Mouse (Mus musculus) embryonic facial prominence, embryonic 14.5 days (tissue): Measurements from ENCODE around the gene Zfr2. TPM values are rescaled to one million over a fixed set of nuclear protein-coding genes. Genes with fewer than 3 reads are reported as not detected.

ENCODE experiments used
- ATAC-seq: fragments of 200-750 bp; cut with Nextera tagmentation; 2 replicates; pipeline ENCODE4 v1.8.0; 2017; ENCODE audit warnings: low read depth, moderate number of reproducible peaks, moderate TSS enrichment
- DNase-seq: peaks from one replicate; pipeline ENCODE4 v3.0.0-alpha.2; 2015; ENCODE audit warnings: low spot score
- H3K27ac ChIP-seq: fragments of 300-500 bp; sonication (generic); replicated peaks from 2 replicates; pipeline ENCODE4 v1.5.1; 2014; ENCODE audit warnings: low read depth, mild to moderate bottlenecking, low read length, moderate library complexity
- H3K27me3 ChIP-seq: fragments of 300-500 bp; sonication (generic); replicated peaks from 2 replicates; pipeline ENCODE4 v1.6.1; 2014; ENCODE audit warnings: low read length; ENCODE audit not compliant: control insufficient read depth, insufficient read depth
- H3K36me3 ChIP-seq: fragments of 300-500 bp; sonication (generic); 2 replicates; pipeline ENCODE4 v1.6.1; 2014; ENCODE audit warnings: low read length, mixed read lengths; ENCODE audit not compliant: control insufficient read depth, insufficient read depth
- H3K4me1 ChIP-seq: fragments of 300-500 bp; sonication (generic); 2 replicates; pipeline ENCODE4 v1.6.1; 2014; ENCODE audit warnings: antibody characterized with exemption, low read length; ENCODE audit not compliant: control insufficient read depth, insufficient read depth
- H3K4me2 ChIP-seq: fragments of 300-500 bp; sonication (generic); 2 replicates; pipeline ENCODE4 v1.6.1; 2014; ENCODE audit warnings: low read depth, mild to moderate bottlenecking, low read length, moderate library complexity, mixed read lengths
- H3K4me3 ChIP-seq: fragments of 300-500 bp; sonication (generic); 2 replicates; pipeline ENCODE4 v1.5.1; 2014; ENCODE audit warnings: low read depth, mild to moderate bottlenecking, low read length
- H3K9ac ChIP-seq: fragments of 300-500 bp; sonication (generic); 2 replicates; pipeline ENCODE4 v1.6.1; 2014; ENCODE audit warnings: low read depth, mild to moderate bottlenecking, low read length, moderate library complexity, mixed read lengths
- H3K9me3 ChIP-seq: fragments of 300-500 bp; sonication (generic); 2 replicates; pipeline ENCODE4 v1.6.1; 2016; ENCODE audit warnings: low read length; ENCODE audit not compliant: control insufficient read depth
- WGBS: fragments of 180-500 bp; shearing (Covaris S2); extraction: QIAGEN DNeasy Blood & Tissue Kit; methylation state at CpG from one replicate; pipeline ENCODE4 v1.1.7; 2014; 5-methylcytosine and 5-hydroxymethylcytosine counted together
- polyA plus RNA-seq: library from polyadenylated mRNA; unstranded; fragments of >200 nt; fragmentation: Nextera tagmentation; extraction: Ambion mirVana; gene quantifications from 2 replicates; pipeline ENCODE4 v1.2.1, GENCODE M21; 2014

Gene Zfr2
- polyA plus RNA-seq, result 6.5 and 9.7 TPM in 2 replicates

DNA sequence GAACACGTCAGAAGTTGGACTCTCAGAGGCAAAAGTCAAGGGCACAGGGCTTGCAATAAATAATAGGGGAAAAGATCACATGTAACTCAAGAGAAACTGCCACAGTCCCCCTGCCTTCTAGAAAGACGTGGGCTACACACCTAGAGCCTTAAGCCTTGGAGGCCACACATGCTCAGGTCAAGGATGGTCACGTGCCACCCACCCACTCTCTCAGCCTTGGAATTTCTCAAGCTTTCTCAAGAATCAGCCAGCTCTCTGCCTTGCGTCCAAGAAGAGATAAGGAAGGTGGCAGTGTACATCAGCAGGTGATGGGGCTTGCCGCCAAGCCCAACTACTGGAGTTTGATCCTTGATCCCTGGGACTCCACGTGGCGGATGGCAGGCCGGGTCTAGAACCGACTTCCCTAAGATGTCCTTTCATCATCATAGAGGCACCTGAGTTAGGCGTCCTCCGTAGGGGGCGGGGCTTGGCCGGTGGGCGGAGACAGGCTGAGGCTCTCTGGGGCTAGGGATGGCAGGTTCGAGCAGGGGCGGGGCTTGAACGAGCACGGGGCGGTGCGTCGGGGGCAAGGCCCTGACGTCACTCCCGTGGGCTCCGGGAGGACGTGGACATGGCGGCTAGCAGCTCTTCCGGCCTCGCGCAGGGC is at the start of gene Zfr2:
Zfr2 (plus strand) TSS at position 576 of the 646 bp plus-strand sequence.
- ATAC-seq (peak; percentile 84), DNase-seq (peak; percentile 91)
- Histone ChIP-seq H3K9me3 (no peaks in the 10 kb centered on the region), H3K4me2 (peak within 1 kb of the TSS; percentile 70), H3K4me1 (peaks cover 9% of the 10 kb centered on the region), H3K9ac (peak within 1 kb of the TSS; percentile 89), H3K4me3 (peak within 1 kb of the TSS; percentile 74), H3K36me3 (no peaks in the 10 kb centered on the region), H3K27me3 (peaks cover 30% of the 10 kb centered on the region), H3K27ac (no peak within 1 kb of the TSS)
- 14% methylated on average over 17 of the region's 29 CpGs for WGBS

- Histone ChIP-seq H3K4me1 (no peaks in the 10 kb centered on the region), H3K4me3 (peak within 1 kb of the TSS; percentile 56), H3K27ac (peak within 1 kb of the TSS; percentile 77), H3K27me3 (no peaks in the 10 kb centered on the region), H3K4me2 (peak within 1 kb of the TSS; percentile 66), H3K36me3 (peaks cover 73% of the 10 kb centered on the region), H3K9me3 (no peaks in the 10 kb centered on the region), H3K9ac (peak within 1 kb of the TSS; percentile 75)
- ATAC-seq, result no peak
- WGBS, result 85% methylated on average over 5 of the region's 5 CpGs
- no peak for DNase-seq
Measured at GRCm38 (mm10) chr10:81183805-81184204, 49.1 kb upstream of the Zfr2 start, which contains the start of gene 4930442H23Rik. Gene 4930442H23Rik, minus strand, starts transcription at chr10:81183849.

GRCm38 (mm10) chr10:81184765-81185164 is 48.2 kb upstream of the Zfr2 start:
- ATAC-seq (no peak), DNase-seq (peak; percentile 68)
- Histone ChIP-seq H3K27ac (peak overlapping the region; percentile 55), H3K4me3 (no peak overlapping the region), H3K36me3 (peaks cover 68% of the 10 kb centered on the region), H3K9ac (no peak overlapping the region), H3K4me1 (no peaks in the 10 kb centered on the region), H3K9me3 (no peaks in the 10 kb centered on the region), H3K4me2 (no peak overlapping the region), H3K27me3 (no peaks in the 10 kb centered on the region)
- WGBS, result 35% methylated on average over 4 of the region's 4 CpGs

DNA sequence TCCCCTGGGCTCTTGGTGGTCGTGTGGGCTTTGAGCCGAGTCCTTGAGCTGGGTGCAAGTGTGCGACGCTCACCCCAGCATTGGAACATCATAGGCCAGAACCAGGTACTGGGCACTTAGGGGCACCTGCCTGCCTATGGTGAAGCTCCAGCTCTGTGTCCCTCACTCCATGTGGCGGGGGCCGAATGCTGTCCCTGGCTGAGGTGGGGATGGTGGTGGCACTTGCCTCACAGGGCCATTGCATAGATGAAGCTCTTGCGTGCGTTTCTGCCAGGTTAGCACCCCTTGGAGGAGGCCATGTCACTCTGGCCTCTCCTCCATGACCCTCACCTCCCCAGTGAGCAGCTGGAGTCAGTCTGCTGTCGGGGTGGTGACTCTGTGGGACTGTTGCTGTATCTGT is 45.8 kb upstream of the Zfr2 start:
- ATAC-seq, result no peak
- no peak overlapping the region for H3K9ac ChIP-seq
- H3K4me2 ChIP-seq, result no peak overlapping the region
- WGBS, result 96% methylated on average over 3 of the region's 9 CpGs
- no peak overlapping the region for H3K27ac ChIP-seq
- DNase-seq, result no peak
- H3K4me3 ChIP-seq, result no peak overlapping the region
- peaks cover 59% of the 10 kb centered on the region for H3K36me3 ChIP-seq
- H3K27me3 ChIP-seq, result no peaks in the 10 kb centered on the region
- no peaks in the 10 kb centered on the region for H3K9me3 ChIP-seq
- 0 out of 2 replicates have a peak, but pooled peaks cover 3% of the 10 kb centered on the region for H3K4me1 ChIP-seq

GRCm38 (mm10) chr10:81189821-81190220 is 43.1 kb upstream of the Zfr2 start:
- Histone ChIP-seq H3K9ac (no peak overlapping the region), H3K27ac (no peak overlapping the region), H3K9me3 (no peaks in the 10 kb centered on the region), H3K4me2 (no peak overlapping the region), H3K4me3 (no peak overlapping the region), H3K36me3 (peaks cover 46% of the 10 kb centered on the region), H3K4me1 (peaks cover 11% of the 10 kb centered on the region; the same call in 1 of the 2 replicates), H3K27me3 (peaks cover 16% of the 10 kb centered on the region)
- ATAC-seq, result no peak
- no peak for DNase-seq
- WGBS, result 85% methylated on average over 26 of the region's 26 CpGs

GRCm38 (mm10) chr10:81190236-81190911 is 42.6 kb upstream of the Zfr2 start:
- Histone ChIP-seq H3K9ac (no peak overlapping the region), H3K9me3 (no peaks in the 10 kb centered on the region), H3K4me2 (no peak overlapping the region), H3K36me3 (peaks cover 40% of the 10 kb centered on the region), H3K27ac (no peak overlapping the region; the same call in 1 of the 2 replicates), H3K4me3 (no peak overlapping the region), H3K27me3 (peaks cover 22% of the 10 kb centered on the region), H3K4me1 (peaks cover 11% of the 10 kb centered on the region; the same call in 1 of the 2 replicates)
- no peak for DNase-seq
- ATAC-seq, result no peak
- 70% methylated on average over 31 of the region's 31 CpGs for WGBS

GRCm38 (mm10) chr10:81190912-81191321 is 42.0 kb upstream of the Zfr2 start:
- H3K27ac ChIP-seq, result peak overlapping the region; percentile 35; the same call in 1 of the 2 replicates
- no peak for DNase-seq
- peaks cover 26% of the 10 kb centered on the region for H3K27me3 ChIP-seq
- peaks cover 38% of the 10 kb centered on the region for H3K36me3 ChIP-seq
- no peak for ATAC-seq
- H3K9ac ChIP-seq, result no peak overlapping the region
- WGBS, result 74% methylated on average over 6 of the region's 6 CpGs
- peaks cover 11% of the 10 kb centered on the region; the same call in 1 of the 2 replicates for H3K4me1 ChIP-seq
- no peaks in the 10 kb centered on the region for H3K9me3 ChIP-seq
- no peak overlapping the region for H3K4me2 ChIP-seq
- H3K4me3 ChIP-seq, result no peak overlapping the region

- no peaks in the 10 kb centered on the region for H3K9me3 ChIP-seq
- no peak for ATAC-seq
- no peak for DNase-seq
- H3K27ac ChIP-seq, result no peak overlapping the region
- H3K36me3 ChIP-seq, result peaks cover 36% of the 10 kb centered on the region
- H3K4me3 ChIP-seq, result no peak overlapping the region
- H3K9ac ChIP-seq, result no peak overlapping the region
- peak overlapping the region; percentile 94 for H3K4me2 ChIP-seq
- peaks cover 11% of the 10 kb centered on the region; the same call in 1 of the 2 replicates for H3K4me1 ChIP-seq
- peaks cover 31% of the 10 kb centered on the region for H3K27me3 ChIP-seq
- 84% methylated on average over 18 of the region's 18 CpGs for WGBS
Measured at GRCm38 (mm10) chr10:81191342-81191982, 41.5 kb upstream of the Zfr2 start.
